Mouse (Mus musculus): ENCODE results near the gene Kdr.
"Not testable (repeated sequence)": the region's sequence is repeated elsewhere in the genome, so short reads cannot be mapped to it uniquely, and the experiment has no call there.

Kdr gene

DNA sequence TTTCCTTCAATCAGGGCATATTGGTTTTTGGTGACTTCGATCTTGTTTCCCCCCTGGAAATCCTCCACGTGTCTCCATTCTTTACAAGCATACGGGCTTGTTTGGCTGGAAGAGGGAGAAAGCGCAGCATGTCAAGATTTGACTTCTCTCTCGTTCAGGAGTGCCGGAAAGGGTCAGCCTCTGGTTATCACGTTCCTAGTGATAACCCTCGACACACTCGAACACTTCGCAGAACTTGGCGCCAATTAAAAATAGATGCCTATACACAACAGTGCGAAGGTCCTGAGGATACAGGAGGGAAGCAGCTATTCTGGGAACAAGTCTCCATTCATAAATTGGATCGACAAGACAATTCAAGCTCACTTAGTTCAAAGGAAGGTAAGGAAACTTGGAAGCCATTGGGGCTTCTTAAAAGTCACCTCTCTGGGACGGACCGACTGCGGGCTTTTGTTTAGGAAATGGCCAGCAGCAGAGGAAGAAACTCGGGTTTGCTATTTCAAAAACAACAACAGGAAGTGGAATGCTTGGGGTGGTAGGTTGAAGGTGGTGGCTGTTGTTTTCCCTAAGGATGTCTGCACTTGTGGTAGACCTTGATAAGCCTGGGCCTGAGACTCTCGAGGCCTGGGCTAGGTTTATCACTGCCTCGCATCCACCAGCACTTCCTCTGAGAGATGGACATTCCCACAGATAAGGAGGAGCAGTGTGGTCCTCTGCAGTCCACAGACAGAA is 16.4 kb downstream of the Kdr start:
- DNase-seq (ENCODE audit: low spot score) = no peak

DNA sequence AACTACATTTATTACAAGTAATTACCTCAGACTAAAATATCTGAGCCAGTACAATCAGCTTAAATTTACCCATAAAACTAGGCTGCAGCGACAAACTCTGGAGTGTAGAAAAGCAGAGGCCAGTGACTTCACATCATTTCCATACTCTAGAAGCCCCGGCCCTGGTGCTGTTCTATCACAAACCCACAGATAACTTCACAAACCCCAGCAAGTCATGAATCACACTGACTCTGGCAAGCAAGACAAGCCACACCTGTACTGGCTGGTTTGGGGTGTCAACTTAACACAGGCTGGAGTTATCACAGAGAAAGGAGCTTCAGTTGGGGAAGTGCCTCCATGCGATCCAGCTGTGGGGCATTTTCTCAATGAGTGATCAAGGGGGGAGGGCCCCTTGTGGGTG is 18.4 kb downstream of the Kdr start:
- DNase-seq (ENCODE audit: low spot score) = no peak

DNA sequence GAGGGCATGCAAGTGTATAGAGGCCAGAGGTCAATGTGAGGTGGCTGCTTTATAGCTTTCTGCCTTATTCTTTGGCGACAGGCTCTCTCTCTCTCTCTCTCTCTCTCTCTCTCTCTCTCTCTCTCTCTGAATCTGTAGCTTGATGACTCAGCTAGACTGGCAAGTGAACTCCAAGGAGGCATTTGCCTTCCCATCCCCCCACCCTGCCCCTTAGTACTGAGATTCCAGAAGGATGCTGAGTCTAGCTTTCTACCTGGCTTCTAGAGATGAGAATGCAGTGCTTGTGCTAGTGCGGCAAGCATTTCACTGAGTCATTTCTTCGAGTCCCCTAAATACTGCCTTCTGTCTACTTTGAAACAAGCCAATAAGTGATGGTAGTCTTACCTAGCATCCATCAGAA is 21.7 kb downstream of the Kdr start:
- DNase-seq (ENCODE audit: low spot score) = no peak

DNA sequence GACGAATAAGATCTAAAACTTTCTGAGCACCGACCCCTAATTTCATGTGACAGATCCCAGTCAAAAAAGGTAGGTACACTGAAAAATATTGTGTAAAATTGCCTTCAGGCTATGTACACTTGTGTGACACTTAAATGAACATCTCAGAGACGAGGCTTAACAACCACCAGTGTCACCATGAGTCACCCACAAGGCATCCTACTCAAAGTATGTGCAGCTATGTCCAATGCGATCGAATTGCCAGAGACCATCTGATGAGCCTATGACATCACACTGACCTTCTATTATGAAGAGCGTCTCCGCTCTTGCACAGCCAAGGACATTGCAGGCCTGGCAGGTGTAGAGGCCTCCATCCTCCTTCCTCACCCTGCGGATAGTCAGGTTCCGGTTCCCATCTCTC is 22.4 kb downstream of the Kdr start:
- DNase-seq (ENCODE audit: low spot score) = no peak

DNA sequence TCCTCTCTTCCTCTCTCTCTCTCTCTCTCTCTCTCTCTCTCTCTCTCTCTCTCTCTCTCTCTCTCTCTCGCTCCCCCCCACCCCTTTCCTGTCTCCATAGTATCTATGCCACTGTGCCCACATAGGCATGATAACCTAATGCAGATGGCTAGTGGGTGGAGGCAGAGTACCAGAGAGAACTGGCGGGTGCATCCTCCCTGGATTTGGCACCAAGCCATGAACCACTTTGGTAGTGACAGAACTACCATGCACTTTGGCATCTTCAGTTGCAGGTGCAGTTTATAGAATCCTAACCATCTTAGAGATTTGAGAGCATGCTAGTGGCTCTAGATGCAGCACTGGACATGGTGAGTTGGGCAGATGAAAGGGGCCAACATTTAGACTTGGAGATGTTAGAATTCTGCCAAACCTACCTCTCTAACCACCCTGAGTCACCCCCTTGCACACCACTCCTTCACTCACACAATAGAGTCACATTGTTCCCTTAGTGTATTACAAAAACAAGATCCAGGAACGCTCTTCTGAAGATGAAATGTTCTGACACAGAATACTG is 23.4 kb downstream of the Kdr start:
- DNase-seq (ENCODE audit: low spot score) = no peak

DNA sequence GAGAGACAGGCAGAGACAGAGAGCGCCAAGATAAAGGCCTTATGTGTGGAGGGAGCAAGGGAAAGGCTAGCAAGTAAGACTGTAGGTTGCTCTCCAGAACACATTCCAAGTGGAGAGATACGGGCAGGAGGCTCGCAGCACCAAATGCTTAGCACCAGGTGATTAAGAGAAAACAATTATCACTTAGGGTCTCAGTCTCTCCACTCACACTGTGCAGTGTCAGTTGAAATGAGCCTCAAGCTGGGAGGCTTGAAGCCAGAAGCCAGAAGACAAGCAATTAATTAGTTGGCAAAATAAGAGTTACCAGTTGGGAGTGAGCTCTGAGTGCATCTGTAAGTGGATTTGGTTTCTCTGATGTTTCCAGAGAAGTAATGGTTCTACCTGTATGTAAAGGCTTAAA is 24.0 kb downstream of the Kdr start:
- no peak for DNase-seq (ENCODE audit: low spot score)

DNA sequence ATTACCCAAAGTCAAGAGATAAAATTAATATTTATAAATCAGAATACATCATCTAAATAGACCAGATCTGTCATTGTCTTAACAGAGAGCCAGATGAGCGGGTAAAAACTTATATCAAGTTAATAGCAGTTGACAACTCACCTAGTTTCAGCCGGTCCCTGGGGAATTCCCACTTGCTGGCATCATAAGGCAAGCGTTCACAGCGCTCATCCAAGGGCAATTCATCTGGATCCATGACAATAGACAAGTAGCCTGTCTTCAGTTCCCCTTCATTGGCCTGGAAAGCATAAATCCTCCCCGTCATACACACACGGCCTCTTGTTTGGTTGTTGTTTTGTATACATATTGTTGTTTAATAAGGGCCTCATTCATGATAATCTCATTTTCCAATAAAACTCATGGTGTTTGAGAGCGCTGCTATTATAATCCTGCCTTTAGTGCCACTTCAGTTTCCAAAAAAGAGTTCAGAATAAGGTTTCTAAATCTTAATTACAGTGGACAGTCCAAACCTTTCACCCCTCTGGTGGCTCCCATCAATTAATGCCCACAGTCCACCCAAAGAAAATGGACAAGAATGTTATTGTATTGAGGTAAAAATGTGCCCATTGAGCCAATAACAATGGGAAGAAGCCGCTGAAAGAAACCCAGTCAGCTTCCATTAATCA is 26.0 kb downstream of the Kdr start:
- DNase-seq (ENCODE audit: low spot score) = no peak

DNA sequence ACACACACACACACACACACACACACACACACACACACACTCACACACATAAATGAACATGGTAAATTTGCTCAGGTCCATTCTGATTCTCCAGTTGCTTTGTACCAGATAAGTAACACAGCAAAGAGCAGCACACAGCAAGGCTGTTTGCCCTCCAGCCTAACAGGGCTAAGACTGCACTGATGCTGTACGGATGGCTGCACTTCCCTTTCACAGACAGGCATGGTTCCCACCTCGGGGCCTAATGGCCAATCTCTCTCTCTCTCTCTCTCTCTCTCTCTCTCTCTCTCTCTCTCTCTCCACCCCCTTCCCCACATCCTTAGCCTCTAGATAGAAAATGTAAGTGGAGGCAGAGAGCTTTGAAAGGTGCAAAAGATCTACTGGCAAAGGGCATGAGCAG is 27.4 kb downstream of the Kdr start:
- DNase-seq (ENCODE audit: low spot score) = no peak

DNA sequence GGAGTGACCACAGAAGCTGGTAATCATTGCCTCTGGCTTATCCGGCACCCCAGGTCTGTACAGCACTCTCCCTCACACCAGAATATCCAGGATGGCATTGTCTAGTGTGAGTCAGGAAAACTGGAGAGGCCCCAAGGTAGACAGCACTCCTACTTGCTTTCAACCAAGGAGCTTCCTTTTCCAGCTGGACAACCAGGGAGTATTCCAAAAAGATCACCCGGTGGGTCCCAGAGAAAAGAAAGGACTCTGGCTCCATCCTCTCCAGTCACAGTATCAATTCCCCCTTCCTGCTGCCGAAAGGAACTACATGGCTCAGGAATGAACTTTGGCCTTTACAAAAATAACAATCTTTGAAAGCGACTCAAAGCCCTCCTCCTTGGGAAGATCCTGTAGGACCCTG is 32.9 kb downstream of the Kdr start:
- no peak for DNase-seq (ENCODE audit: low spot score)

DNA sequence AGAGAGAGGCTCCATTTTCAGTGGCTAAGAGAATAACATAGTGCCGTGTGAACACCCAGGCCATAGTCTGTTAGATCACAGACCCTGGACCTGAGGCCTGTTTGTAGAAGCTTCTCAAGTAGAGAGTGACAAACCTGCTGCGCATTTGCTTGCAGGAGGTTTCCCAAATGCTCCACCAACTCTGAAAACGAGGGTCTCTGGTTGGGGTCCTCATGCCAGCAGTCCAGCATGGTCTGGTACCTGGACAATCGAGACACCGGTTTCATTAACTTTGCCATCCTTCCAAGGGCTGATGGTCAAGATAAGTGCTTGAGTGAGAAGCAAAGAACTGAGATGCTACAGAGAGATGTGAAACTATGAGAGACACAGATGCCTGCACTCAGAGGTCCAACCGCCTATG is 35.0 kb downstream of the Kdr start:
- no peak for DNase-seq (ENCODE audit: low spot score)

DNA sequence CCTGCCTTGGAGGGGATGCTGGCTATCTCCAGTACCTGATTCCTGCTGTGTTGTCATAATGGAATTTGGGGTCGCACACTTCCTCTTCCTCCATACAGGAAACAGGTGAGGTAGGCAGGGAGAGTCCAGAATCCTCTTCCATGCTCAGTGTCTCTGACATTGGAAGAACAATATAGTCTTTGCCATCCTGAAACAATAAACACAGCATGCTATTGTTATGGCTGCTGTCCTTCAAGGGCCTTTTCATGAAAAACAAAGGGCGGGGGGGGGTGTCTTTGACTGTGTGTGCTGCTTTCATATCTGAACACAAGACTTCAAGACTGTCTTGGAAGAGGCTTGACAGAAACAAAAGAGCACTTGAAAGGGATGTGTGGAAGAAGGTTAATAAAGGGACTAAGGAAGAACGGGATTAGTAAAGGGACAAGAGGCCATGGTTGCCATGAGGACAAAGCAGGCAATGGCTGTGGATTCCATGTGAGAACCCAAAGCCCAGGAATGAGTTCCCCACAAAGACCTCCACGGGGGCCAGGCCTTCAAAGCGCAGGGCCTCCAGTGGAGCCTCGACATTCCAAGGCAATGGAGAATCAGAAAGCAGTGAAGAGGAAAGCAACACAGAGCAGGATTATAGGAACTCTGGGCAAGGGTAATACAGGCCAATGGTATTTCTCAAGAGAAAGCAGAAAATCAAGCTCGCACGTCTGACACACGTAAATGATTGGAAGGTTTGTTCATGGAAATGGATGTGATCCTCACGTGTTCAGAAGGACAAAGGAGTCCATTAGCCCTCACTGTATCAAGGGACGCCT is 36.3 kb downstream of the Kdr start:
- peak; percentile 44 for DNase-seq (ENCODE audit: low spot score)

DNA sequence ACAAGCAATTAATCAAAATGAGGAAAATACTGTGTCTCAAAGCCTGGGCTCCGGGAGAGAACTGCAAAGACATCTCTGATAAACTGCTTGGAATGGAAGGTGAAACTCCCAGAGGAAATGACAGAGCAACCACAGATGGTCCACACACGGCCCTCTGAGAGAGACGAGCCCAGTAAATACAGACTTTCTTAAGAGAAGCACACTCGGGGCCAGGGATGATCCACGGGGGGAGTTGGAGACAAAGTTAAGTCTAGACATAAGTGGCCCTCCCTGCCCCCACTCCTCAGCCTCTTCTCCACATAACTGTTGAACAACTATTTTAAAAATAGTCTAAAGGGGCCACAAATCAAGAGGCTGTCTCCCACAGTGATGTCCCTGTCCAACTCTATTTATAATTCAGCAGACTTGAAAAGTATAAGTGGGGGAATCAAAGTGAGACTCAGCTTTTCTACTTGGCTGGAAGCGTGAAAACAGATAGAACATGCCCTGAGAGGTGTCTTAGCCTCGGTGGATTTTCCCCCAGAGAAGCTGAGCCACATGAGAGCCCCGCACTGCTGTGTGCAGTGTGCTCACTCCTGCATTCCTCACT is 39.0 kb downstream of the Kdr start:
- no peak for DNase-seq (ENCODE audit: low spot score)

DNA sequence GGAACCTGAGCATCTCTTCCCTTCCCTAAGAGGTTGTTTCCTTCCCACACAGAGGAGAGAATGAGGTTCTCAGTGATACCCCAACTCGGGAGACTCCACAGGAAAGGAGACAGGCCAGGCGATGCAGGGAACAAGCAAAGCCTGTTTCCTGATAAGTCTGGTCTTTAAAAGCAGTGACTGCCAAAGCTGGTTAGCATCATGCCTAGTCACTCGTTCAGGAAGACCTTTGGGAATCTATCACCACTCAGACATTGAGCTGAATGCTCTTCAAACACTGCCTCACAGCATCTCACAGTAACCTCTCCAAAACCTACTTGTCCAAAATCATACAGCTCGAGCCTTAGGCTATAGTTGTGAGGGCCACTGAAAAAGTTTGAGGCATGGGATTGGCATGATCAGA is 40.2 kb downstream of the Kdr start:
- DNase-seq (ENCODE audit: low spot score) = no peak

DNA sequence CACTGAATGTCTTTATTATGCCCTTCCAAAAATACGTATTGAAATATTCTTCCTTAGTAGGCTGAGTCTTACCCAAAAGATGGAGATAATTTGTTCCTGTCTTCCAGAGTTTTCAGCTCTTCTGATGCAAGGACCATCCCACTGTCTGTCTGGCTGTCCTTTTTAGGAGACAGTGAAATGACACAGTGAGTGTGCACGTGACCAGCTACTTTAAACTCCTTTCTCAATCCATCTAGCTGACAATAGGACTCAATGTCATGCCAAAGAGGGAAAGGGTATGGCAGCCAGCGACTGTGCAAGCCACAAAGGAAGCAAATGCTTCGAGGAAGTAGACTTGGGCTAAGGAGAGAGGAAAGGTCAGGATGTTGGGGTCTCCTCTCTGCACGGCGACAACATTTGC is 42.0 kb downstream of the Kdr start:
- DNase-seq (ENCODE audit: low spot score) = no peak

DNA sequence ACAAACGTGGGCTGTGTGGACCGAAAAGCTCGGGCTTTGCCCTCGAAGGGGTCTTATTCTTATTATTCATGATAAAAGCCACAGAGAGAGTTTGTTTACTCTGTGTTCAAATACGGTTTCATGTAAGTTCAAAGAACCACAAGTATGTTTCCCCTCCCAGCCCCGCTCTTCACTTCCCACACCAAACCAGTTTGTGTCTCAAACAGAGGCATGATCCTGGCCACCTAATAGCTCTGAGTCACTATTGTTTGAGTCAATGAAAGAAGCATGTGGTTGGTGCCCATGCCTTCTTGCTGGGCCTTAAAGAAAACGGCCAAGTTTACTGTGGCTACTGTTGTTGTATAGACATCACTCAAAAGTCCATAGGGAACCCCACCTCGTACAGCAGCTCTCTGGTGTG is 43.0 kb downstream of the Kdr start:
- DNase-seq (ENCODE audit: low spot score) = no peak

DNA sequence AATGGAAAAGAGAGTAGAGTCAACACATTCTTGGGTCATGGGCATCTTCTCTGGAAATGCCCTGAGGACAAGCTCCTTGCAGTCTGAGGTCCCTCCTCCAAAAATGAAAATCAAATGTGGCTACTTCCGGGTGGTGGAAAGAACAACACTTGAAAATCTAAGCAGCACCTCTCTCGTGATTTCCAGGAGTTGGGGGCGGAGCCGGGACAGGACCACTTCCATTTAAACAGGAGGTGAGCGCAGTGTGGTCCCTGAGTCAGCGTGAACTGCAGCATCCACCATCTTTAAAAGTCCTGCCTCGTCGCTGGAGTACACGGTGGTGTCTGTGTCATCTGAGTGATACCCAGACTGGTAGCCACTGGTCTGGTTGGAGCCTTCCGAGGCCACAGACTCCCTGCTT is 44.1 kb downstream of the Kdr start:
- DNase-seq (ENCODE audit: low spot score) = no peak

DNA sequence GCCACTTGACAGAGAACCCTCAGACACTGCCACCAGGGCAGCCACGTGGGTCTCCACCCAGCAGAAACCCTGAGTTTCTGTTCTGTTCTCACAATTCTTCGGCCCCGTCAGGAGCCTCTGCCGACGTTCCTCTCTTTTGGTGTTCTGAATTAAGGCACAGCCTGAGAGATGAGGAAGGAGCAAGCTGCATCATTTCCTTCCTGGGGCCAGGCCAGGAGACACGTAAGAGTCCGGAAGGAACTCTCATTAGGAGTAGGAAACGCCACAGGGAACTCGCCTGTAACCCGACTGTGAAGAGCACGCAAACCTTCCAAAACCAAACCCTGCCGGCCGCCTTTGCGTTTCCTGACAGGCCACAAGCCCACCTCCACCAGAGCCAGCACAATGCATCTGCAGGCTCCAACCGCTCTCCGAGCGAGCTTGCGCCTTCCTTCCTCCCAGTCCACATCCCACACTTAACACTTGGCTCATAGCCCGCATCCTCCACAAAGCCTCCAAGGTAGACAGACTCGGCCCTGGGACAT is 44.7 kb downstream of the Kdr start:
- no peak for DNase-seq (ENCODE audit: low spot score)

DNA sequence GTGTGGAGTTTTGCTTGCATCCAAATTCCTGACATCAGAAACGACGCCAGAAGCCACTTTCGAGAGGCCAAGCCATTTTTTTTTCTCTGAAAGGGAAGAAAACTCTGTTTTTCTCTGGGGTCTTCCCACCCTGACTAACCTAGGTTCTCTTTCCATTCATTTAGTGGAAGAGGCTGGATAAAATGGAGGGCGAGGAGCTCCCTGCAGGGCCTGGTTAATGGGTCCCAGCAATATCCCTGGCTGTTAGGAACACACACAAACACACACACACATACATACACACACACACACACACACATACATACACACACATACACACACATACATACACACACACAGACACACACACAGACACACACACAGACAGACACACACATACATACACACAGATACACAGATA is 46.8 kb downstream of the Kdr start:
- DNase-seq (ENCODE audit: low spot score) = not testable (repeated sequence)

DNA sequence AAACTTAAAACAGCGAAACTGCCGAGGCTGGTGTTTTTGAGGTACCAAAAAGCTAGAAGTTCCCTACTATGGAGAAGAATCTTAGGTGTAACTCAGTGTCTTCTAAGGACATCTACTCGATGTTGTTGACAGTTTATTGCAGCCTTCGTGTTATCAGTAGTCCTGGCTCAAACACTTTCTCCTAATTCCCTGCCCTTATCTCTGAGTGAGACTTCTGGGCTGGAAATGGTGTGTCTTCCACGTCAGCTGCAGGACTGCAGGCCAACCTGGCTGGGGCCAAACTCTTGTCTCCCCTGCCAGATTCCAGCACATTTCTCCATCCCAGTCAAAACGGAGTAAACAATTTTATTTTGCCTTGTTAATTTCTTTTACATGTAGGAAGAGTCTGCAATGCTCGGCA is 48.3 kb downstream of the Kdr start:
- no peak for DNase-seq (ENCODE audit: low spot score)

DNA sequence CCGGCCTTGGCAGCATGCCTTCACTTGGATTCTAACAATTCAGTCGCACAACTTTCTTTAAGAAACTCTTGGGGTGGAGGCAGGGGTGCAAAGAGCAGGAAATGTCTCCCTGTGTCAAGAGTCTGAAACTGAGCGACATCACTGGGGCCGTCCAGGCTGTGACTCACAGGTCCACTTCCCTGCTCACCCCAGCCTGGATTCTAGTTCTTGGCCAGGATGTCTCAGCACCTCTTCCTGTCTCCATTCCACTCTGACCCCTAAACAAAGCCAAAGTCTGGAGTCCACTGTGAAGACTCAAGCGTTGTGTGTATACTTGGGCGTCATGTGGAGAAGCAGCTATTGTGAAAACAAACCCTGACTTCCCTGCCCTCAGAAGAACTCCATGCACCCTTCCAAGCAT is 55.6 kb downstream of the Kdr start:
- no peak for DNase-seq (ENCODE audit: low spot score)

DNA sequence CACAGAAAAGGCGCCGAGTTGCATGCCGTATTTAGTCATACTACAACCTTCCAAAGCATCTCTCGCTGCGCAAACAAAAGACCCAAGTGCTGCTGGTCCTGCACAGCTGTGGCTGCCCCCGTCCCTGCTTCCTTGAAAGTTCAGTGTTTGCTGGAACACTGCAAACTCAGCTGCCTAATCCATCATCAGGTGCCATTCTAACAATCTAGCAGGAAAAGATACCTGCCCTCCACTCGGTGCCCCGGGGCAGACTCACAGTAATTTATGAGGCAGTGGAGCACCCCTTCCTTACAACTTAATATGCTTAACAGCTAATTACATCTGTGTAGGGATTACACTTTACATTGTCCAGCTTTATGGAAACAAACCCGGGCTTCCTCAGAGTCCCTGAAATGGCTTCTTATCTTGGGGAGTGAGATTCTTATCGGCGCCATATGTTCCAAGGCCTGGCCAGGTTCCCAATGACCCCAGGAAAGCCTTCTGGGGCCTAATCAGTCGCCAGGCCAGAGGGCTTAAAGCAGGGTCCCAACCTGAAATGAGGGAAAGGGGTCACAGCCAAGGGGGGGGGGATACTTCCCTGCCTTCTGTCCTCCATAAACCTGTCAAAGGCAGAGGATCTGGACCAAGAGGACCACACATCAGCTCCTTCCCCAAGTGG is 56.4 kb downstream of the Kdr start:
- DNase-seq (ENCODE audit: low spot score) = peak; percentile 47

DNA sequence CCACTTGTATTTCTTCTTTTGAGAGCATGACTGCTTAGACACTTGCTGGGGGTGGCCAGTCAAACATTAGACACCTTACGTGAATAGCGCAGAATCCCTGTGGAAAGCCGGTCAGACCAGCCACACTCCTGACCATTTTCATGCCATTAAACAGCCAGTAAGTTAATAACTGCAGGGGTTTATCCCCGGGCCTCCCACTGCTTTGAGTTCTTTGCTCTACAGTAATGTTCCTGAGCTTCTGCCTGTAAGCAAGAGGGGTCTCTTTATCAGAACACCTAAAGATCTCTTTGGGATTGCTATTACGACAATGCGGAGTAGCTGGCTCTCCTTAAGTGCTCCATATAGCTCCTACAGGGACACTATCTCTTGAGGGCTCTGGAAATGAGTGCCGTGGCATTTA is 58.7 kb downstream of the Kdr start:
- DNase-seq (ENCODE audit: low spot score) = no peak

Measured in embryo, embryonic 10.5 days (tissue).